Mouse (Mus musculus): ENCODE measurements at regions not wholly inside any gene's neighbourhood (a gene's known extent, or its start where the extent isn't known, plus 50 kb on each side); places are given as distances from the start of the nearest gene placed in this dataset.

DNA sequence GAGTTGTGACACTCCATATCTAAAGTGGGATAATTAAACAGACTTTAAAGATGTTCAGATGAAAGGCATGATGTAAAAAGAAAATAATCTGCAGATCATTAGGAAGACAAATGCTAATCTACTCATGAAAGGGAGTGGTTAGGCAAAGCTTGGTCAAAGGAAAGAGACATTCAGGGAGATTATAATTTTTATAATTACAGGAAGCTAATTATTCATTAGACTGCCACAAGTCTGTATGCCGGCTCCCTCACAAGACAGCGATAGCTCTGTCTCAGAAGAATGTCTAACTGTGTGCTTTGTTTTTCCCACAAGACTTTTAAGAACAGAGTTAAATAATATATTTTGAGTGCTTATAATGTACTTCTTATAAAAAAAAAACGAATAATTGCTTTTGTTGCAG is 541.5 kb downstream of the Adgrl2 start:
- no peak for DNase-seq
- intact Hi-C loops (cut with DNase I): no loop called here

DNA sequence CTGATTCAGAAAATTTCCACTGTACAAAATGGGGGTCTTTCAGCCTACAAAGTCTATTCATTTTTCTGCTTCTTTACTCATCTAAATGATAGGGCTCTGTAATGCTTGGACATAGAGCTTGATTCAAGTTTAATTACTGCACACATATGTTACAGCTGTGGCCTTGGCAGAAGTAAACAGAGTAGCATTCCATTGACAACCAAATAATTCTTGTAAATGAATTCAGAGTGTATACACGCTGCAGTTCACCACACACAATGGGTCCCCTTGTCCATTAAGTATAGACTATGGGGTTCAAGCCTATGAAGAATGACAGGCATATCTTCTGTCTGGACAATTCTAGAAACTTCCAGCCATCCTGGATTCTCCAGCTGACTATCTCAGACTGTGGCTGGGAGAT is 541.9 kb downstream of the Adgrl2 start:
- no peak for DNase-seq
- intact Hi-C loops (cut with DNase I): no loop called here

DNA sequence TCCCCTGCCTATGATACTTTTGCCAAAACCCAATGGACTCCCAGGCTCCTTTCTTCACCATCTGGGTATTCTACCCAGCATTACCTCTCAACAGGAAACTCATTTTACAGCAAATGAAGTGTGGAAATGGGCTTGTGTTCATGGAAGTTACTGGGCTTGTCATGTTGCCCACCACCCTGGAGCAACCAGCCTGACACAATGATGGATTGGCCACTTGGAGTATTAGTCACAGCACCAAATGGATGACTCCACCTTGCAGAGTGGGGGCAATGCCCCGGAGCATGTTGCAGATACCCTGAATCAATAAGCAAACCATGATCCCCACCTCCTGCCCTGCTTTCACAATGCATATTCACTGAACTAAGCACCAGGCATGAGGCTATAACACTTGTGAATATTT is 543.5 kb downstream of the Adgrl2 start:
- intact Hi-C loops (cut with DNase I): no loop called here
- DNase-seq: no peak

GRCm38 (mm10) chr3:148443012-148443411 is 547.3 kb downstream of the Adgrl2 start:
- intact Hi-C loops (cut with DNase I): no loop called here

GRCm38 (mm10) chr3:148434033-148434432 is 556.3 kb downstream of the Adgrl2 start:
- no peak for DNase-seq
- intact Hi-C loops (cut with DNase I): no loop called here

More at GRCm38 (mm10) chr3:148443012-148443411, 547.3 kb downstream of the Adgrl2 start:
- DNase-seq: no peak

- intact Hi-C loops (cut with DNase I): no loop called here
- no peak for DNase-seq
Measured at GRCm38 (mm10) chr3:148429012-148429865, 561.1 kb downstream of the Adgrl2 start.

- DNase-seq: no peak
- intact Hi-C loops (cut with DNase I): no loop called here
Measured at GRCm38 (mm10) chr3:148424089-148424488, 566.3 kb downstream of the Adgrl2 start.

DNA sequence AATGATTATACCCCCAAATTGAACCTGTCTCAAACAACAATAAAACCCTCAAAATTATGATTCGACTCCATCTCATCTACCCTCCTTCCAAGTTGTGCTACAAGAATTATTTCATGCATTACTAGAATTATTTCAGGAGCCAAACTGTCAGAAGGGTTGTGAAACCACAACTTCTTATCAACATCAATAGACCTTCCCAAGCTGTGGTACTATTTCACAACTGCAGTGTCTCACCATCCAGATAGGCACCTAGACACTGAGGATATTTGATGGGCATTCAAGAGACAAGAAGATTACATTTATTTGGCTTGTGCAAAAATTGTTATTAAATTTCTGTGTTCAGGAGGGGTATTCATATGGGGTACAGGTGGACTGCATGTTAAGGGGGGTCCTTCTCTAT is 567.0 kb downstream of the Adgrl2 start:
- DNase-seq: no peak
- intact Hi-C loops (cut with DNase I): no loop called here

GRCm38 (mm10) chr3:148422720-148423119 is 567.6 kb downstream of the Adgrl2 start:
- intact Hi-C loops (cut with DNase I): no loop called here
- no peak for DNase-seq

- intact Hi-C loops (cut with DNase I): no loop called here
Measured at GRCm38 (mm10) chr3:148422205-148422604, 568.1 kb downstream of the Adgrl2 start.

GRCm38 (mm10) chr3:148420303-148420702 is 570.1 kb downstream of the Adgrl2 start:
- intact Hi-C loops (cut with DNase I): no loop called here
- no peak for DNase-seq

More at GRCm38 (mm10) chr3:148422205-148422604, 568.1 kb downstream of the Adgrl2 start:
- no peak for DNase-seq

- intact Hi-C loops (cut with DNase I): no loop called here
- no peak for DNase-seq
Measured at GRCm38 (mm10) chr3:148419462-148420074, 570.8 kb downstream of the Adgrl2 start.

DNA sequence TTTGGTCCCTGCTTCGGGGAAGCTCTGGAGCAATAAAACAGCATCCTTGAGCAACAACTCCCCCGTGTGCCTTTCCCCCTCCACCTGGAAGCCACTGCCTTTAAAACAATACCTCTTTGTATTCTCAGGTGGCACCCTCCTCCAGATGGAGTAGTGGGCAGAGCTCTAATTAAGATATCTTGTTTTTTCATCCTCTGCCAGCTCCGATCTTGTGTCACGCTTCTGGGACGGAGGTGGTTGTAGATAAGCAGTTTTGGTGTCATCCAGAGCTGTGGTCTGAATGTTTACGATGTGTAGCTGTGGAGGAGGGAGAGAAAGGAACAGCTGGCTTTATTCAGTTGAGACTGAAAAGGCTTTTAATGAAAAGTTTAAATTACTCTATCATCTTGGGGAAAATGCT is 572.3 kb downstream of the Adgrl2 start:
- intact Hi-C loops (cut with DNase I): no loop called here
- DNase-seq: no peak

- intact Hi-C loops (cut with DNase I): no loop called here
- no peak for DNase-seq
Measured at GRCm38 (mm10) chr3:148415443-148415842, 574.9 kb downstream of the Adgrl2 start.

GRCm38 (mm10) chr3:148413027-148413426 is 577.3 kb downstream of the Adgrl2 start:
- no peak for DNase-seq
- intact Hi-C loops (cut with DNase I): no loop called here

- intact Hi-C loops (cut with DNase I): no loop called here
- DNase-seq: no peak
Measured at GRCm38 (mm10) chr3:148412191-148412590, 578.2 kb downstream of the Adgrl2 start.

DNA sequence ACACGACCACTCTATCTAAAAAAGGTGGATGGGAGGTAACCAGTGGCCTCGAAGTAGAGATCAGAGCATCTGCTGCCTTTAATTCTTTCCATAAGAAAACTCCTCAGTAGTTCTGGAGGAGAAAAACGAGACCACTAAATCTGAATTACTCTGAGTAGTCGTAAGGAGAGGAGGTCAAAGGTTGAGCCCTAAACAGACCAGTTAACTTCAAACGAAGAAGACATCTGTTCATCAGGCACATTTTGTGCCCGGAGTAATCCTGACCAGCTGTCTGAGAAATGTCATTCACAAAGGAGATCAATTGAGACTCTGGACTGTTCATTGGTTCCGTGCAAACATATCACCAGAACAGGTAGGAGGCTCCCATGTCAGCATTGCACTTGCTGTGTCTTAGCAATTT is 592.0 kb downstream of the Adgrl2 start:
- intact Hi-C loops (cut with DNase I): no loop called here
- DNase-seq: no peak

DNA sequence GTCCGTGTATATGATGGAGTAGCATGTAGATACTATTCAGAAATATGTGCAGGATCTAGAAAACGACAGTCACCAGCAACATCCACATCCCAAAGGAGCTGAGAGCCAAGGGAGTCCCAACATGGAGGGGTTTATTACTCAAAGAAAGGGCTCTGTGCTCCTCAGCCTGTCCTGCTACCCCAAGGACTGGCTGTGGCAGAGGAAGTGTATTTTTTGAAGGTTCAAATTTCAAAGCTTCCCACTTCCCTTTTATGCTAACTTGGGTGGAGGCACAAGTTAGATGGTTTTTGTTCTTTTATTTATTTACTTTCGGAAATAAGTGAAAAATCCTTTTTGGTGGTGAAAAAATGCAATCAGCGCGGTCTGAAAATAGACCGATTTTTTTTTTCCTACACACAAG is 602.8 kb downstream of the Adgrl2 start:
- no peak for DNase-seq
- intact Hi-C loops (cut with DNase I): no loop called here

GRCm38 (mm10) chr3:148385712-148386111 is 604.6 kb downstream of the Adgrl2 start:
- intact Hi-C loops (cut with DNase I): no loop called here
- no peak for DNase-seq

- DNase-seq: no peak
- intact Hi-C loops (cut with DNase I): no loop called here
Measured at GRCm38 (mm10) chr3:148381057-148381456, 609.3 kb downstream of the Adgrl2 start.

- intact Hi-C loops (cut with DNase I): no loop called here
- no peak for DNase-seq
Measured at GRCm38 (mm10) chr3:148363331-148363730, 627.0 kb downstream of the Adgrl2 start.

DNA sequence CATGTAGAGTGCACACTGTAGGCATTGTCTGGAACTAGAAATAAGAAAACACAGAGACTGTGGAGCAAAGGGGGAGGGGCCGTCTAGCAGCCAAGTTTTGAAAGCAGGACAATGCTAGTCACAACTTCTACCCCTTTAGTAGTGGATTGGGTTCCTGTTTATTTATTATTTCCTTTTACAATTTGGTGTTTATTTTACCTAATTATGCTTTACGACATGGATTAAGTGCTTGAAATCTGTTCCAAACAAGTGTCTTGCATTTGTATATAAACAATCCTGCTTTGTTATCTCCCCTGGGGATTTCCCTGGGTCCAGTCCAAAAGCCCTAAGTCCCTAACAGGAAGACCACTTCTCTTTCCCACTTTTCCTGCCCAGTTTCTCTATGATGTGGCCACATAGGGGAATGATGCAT is 627.9 kb downstream of the Adgrl2 start:
- intact Hi-C loops (cut with DNase I): no loop called here

More for the DNA sequence above, 627.9 kb downstream of the Adgrl2 start:
- DNase-seq: no peak

All from heart, postnatal 14 days (tissue).